Mouse (Mus musculus) liver (tissue): ENCODE data around the gene Rad51b.

Source experiments
- DNase-seq: peaks from one replicate; pipeline ENCODE4 v3.0.0-alpha.2; 2020; ENCODE audit warnings: mixed read lengths

Gene Rad51b

GRCm38 (mm10) chr12:79499809-79500208 lies 202.7 kb downstream of the Rad51b start:
- DNase-seq: no peak

- peak; percentile 17 for DNase-seq
Observed at GRCm38 (mm10) chr12:79501877-79502276, 204.8 kb downstream of the Rad51b start.

DNA sequence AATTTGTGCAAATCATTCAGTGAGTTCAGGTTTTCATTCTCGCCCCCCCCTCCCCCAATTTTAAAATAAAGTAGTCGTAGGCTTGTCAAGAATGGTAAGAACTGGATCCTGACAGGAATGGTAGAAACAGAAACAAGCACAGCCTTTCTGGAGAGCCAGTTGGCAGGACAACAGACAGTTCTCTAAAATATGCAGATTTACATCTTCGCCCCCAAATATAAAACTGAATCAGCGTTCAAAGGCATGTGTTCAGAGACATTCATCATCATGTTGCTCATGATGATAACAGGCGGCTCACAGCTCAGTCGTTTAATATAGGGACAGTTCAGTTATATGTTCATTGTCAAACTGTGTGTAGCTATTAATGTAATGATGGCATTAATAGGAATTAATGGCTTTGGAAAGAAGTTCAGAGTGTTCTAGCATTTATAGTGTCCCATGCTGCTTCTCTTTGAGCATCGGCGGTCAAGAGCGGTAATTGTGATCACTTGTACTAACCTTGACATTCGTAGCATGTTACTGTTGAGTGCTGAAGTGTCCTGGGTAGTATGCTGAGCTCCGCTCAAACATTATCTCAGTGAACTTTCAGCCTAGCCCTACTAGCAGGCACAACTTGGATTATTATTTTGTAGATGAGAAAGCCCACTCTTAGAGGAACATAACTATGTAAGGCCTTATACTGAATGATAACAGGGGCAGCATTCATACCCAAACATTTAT lies 205.9 kb downstream of the Rad51b start:
- DNase-seq: no peak

GRCm38 (mm10) chr12:79503582-79504515 lies 206.8 kb downstream of the Rad51b start:
- no peak for DNase-seq

DNA sequence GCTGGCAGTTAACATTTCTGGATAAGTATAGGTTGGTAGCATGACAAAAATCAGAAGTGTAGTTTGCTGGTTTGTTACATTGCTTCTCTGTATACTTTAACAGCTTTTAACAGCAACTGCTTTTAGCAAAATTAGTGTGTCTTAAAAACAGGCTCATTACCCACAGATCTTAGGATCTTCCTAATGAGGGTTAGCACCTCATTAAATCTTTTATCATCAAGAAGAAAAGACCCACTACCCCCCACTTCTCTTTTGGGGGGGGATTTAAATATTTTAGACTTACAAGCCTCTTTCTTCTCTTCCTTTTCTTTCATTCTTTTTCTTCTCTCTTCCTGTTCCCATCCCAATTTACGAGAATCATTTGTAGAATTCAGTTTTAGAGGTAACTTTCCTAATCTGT lies 207.6 kb downstream of the Rad51b start:
- no peak for DNase-seq

DNA sequence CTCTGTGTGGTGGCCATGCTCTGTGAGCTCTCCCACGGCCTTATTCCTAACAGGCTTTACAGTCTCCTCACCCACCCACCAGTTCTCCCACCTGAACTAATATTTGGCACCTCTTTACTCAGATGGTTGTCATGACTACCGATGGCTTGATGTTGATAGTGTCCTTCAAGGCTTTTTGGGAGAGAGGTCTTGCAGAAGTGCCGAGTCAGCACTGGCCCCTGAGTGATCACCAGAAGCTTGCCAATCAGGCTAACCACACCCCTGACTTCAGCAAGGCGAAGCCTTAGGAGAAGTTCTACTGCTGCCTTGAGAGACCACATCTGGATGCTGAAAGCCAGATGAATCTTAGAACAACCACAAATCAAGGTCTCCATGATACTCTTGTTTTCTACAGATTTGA lies 209.3 kb downstream of the Rad51b start:
- DNase-seq: peak; percentile 38

DNA sequence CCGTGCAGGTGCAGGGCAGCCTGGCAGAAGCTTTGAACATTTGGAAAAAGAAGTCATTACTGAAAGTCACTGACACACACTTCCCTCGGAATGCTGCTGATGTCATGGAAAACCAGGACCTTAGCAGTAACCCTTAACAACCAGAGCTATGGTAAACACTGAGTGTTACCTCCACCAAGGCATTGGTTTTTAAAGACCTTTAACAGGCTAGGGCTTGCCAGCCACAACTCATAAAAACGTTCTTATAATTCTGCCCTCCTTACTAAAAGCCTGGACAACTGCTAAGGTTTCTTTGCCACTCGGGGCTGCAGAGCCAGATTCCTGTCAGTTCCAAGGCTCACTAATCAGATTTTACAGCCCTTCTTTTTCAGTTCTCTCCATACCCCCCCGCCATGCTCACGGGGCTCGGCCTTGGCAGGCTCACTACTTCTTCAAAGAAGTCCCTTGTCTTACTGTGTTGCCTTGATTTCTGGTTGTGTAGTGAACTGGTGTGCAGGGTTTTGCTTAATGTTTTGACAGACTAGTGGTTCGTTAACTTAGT lies 210.1 kb downstream of the Rad51b start:
- no peak for DNase-seq

- no peak for DNase-seq
Observed at GRCm38 (mm10) chr12:79511454-79512204, 214.5 kb downstream of the Rad51b start.

GRCm38 (mm10) chr12:79512205-79512886 lies 215.3 kb downstream of the Rad51b start:
- no peak for DNase-seq

- no peak for DNase-seq
Observed at GRCm38 (mm10) chr12:79512982-79513681, 216.1 kb downstream of the Rad51b start.

GRCm38 (mm10) chr12:79514680-79515079 lies 217.6 kb downstream of the Rad51b start:
- DNase-seq: no peak

DNA sequence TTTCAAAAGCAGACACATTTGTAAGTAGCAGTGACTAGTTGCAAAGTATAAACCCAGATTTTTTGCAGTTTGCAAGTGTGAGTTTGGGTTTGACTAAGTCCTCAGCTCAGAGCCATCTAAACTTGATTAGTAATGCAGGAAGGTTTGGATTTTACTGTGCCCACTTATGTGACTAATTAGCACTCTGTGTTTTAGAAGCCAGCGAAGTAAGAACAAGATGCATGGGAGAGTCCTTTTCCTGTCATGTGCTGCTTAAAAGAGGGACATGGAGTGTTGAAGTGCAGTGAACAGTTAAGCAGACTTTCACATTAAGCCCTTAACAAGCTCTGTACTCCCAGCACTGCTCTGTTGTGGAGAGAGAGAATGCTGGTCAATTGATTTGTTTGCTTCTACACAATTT lies 225.3 kb downstream of the Rad51b start:
- DNase-seq: no peak

- DNase-seq: no peak
Observed at GRCm38 (mm10) chr12:79524941-79525871, 228.1 kb downstream of the Rad51b start.

DNA sequence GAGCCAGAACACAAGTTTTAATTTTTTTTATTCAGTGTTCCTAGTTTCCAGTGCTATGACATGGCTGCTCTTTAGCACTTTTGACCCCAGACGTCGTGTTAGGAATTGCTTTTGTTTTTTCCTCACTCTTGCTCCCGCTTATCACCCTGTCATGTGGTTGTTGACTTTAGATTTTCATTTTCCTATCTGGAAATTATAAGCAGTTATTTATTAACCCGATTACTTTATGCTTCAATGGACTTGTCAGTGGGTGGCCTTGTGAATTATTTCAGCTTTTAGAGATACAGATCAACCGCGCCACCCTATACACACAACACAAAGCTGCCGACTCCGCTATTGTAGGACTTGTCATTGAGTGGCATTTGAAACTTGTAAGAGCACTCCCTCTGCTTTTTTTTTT lies 228.8 kb downstream of the Rad51b start:
- DNase-seq: no peak

GRCm38 (mm10) chr12:79527222-79527621 lies 230.1 kb downstream of the Rad51b start:
- no peak for DNase-seq

DNA sequence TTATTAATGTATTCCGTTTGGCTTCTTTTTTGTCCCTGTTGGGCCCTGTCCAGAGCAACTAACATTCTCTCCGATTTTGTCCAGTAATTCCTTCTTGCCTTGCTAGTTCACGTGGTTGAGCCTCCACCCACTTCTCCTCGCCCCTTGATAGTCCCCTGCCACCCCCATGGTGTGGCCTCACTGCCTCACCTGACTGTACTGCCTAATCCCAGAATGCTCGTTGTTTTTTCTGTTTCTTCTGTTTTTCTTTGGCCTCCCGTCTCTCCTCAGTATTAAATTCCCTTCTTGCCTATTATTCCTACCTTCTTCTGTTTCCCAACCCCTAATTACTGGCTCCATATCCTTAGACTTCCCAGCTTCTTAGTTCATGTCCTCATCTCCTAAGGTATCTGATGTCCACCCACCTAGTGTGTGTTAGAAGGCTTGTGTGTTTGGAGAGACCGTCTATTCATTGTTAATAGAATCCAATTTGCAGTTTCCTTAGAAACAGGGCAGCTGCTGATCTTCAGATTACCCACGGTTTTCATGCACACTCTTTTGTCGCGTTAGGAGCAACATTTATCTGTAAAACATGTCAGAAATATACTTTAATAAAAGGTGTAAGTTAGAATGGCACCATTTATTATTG lies 233.3 kb downstream of the Rad51b start:
- DNase-seq: no peak

- DNase-seq: no peak
Observed at GRCm38 (mm10) chr12:79531809-79532798, 235.0 kb downstream of the Rad51b start.

GRCm38 (mm10) chr12:79534778-79535177 lies 237.7 kb downstream of the Rad51b start:
- no peak for DNase-seq
